Mouse (Mus musculus): ENCODE results near the gene Nfatc2ip. TPM values are rescaled to one million over a fixed set of nuclear protein-coding genes. Genes with fewer than 3 reads are reported as not detected.

Gene Nfatc2ip
- polyA plus RNA-seq, 1 experiment from 2014 or later, result 1.1 TPM

- 86% methylated on average over 9 of the region's 9 CpGs for WGBS
- H3K36me3 ChIP-seq (ENCODE audit: control insufficient read depth, insufficient read depth, low read length), result peaks cover 15% of the 10 kb centered on the region
Observed at GRCm38 (mm10) chr7:126373007-126373406, 23.5 kb downstream of the Nfatc2ip start.

GRCm38 (mm10) chr7:126369393-126369792, 27.1 kb downstream of the Nfatc2ip start, which contains the start of gene Lat:
Gene Lat (minus strand): TSS chr7:126369570.
- DNase-seq (ENCODE audit: low spot score) (no peak), ATAC-seq (ENCODE audit: low FRiP score, low TSS enrichment) (no peak)
- H3K9me3 ChIP-seq (ENCODE audit: control insufficient read depth, low read length), result no peaks in the 10 kb centered on the region
- no peak within 1 kb of the TSS for H3K9ac ChIP-seq (ENCODE audit: low read length)
- TF ChIP-seq EP300 (optimal IDR thresholded peaks at IDR 0.05), result no peak
- TF ChIP-seq CTCF (IDR thresholded peaks at IDR 0.05; ENCODE audit: low read depth), result no peak
- H3K27ac ChIP-seq (replicated peaks), result no peak within 1 kb of the TSS
- no peak within 1 kb of the TSS for H3K4me2 ChIP-seq (replicated peaks; ENCODE audit: low read depth)
- 63% methylated on average over 13 of the region's 13 CpGs for WGBS
- H3K36me3 ChIP-seq (ENCODE audit: control insufficient read depth, insufficient read depth, low read length), result peaks cover 15% of the 10 kb centered on the region
- H3K4me1 ChIP-seq (replicated peaks; ENCODE audit: control insufficient read depth, insufficient read depth), result no peaks in the 10 kb centered on the region
- H3K27me3 ChIP-seq (ENCODE audit: control insufficient read depth, insufficient read depth, low read length), result no peaks in the 10 kb centered on the region
- H3K4me3 ChIP-seq (ENCODE audit: low read depth, low read length), result no peak within 1 kb of the TSS

More at GRCm38 (mm10) chr7:126373007-126373406, 23.5 kb downstream of the Nfatc2ip start:
- Histone ChIP-seq H3K4me3 (ENCODE audit: low read depth, low read length) (no peak overlapping the region), H3K4me2 (replicated peaks; ENCODE audit: low read depth) (no peak overlapping the region), H3K9ac (ENCODE audit: low read length) (no peak overlapping the region), H3K9me3 (ENCODE audit: control insufficient read depth, low read length) (no peaks in the 10 kb centered on the region), H3K27me3 (ENCODE audit: control insufficient read depth, insufficient read depth, low read length) (no peaks in the 10 kb centered on the region), H3K27ac (replicated peaks) (no peak overlapping the region), H3K4me1 (replicated peaks; ENCODE audit: control insufficient read depth, insufficient read depth) (0 out of 2 replicates have a peak, but pooled peaks cover 4% of the 10 kb centered on the region)
- ATAC-seq (ENCODE audit: low FRiP score, low TSS enrichment) (no peak), DNase-seq (ENCODE audit: low spot score) (no peak)
- TF ChIP-seq EP300 (optimal IDR thresholded peaks at IDR 0.05), result no peak
- no peak for TF ChIP-seq CTCF (IDR thresholded peaks at IDR 0.05; ENCODE audit: low read depth)

- Histone ChIP-seq H3K27ac (replicated peaks) (no peak overlapping the region), H3K4me1 (replicated peaks; ENCODE audit: control insufficient read depth, insufficient read depth) (no peaks in the 10 kb centered on the region), H3K9ac (ENCODE audit: low read length) (no peak overlapping the region), H3K9me3 (ENCODE audit: control insufficient read depth, low read length) (no peaks in the 10 kb centered on the region), H3K36me3 (ENCODE audit: control insufficient read depth, insufficient read depth, low read length) (peaks cover 15% of the 10 kb centered on the region), H3K4me2 (replicated peaks; ENCODE audit: low read depth) (no peak overlapping the region), H3K27me3 (ENCODE audit: control insufficient read depth, insufficient read depth, low read length) (no peaks in the 10 kb centered on the region), H3K4me3 (ENCODE audit: low read depth, low read length) (no peak overlapping the region)
- TF ChIP-seq CTCF (IDR thresholded peaks at IDR 0.05; ENCODE audit: low read depth) (no peak), EP300 (optimal IDR thresholded peaks at IDR 0.05) (no peak)
- ATAC-seq (ENCODE audit: low FRiP score, low TSS enrichment), result no peak
- 87% methylated on average over 8 of the region's 8 CpGs for WGBS
- no peak for DNase-seq (ENCODE audit: low spot score)
Observed at GRCm38 (mm10) chr7:126368367-126368766, 28.2 kb downstream of the Nfatc2ip start.

GRCm38 (mm10) chr7:126367636-126368035, 28.9 kb downstream of the Nfatc2ip start:
- H3K4me1 ChIP-seq (replicated peaks; ENCODE audit: control insufficient read depth, insufficient read depth), result no peaks in the 10 kb centered on the region
- DNase-seq (ENCODE audit: low spot score) (no peak), ATAC-seq (ENCODE audit: low FRiP score, low TSS enrichment) (no peak)
- H3K27ac ChIP-seq (replicated peaks), result no peak overlapping the region
- H3K9me3 ChIP-seq (ENCODE audit: control insufficient read depth, low read length), result no peaks in the 10 kb centered on the region
- no peak overlapping the region for H3K4me3 ChIP-seq (ENCODE audit: low read depth, low read length)
- no peak overlapping the region for H3K9ac ChIP-seq (ENCODE audit: low read length)
- H3K4me2 ChIP-seq (replicated peaks; ENCODE audit: low read depth), result no peak overlapping the region
- H3K27me3 ChIP-seq (ENCODE audit: control insufficient read depth, insufficient read depth, low read length), result no peaks in the 10 kb centered on the region
- TF ChIP-seq EP300 (optimal IDR thresholded peaks at IDR 0.05) (no peak), CTCF (IDR thresholded peaks at IDR 0.05; ENCODE audit: low read depth) (no peak)
- 86% methylated on average over 10 of the region's 10 CpGs for WGBS
- peaks cover 11% of the 10 kb centered on the region for H3K36me3 ChIP-seq (ENCODE audit: control insufficient read depth, insufficient read depth, low read length)

- no peaks in the 10 kb centered on the region for H3K36me3 ChIP-seq (ENCODE audit: control insufficient read depth, insufficient read depth, low read length)
- H3K9me3 ChIP-seq (ENCODE audit: control insufficient read depth, low read length), result no peaks in the 10 kb centered on the region
- no peak overlapping the region for H3K4me3 ChIP-seq (ENCODE audit: low read depth, low read length)
- TF ChIP-seq CTCF (IDR thresholded peaks at IDR 0.05; ENCODE audit: low read depth) (no peak), EP300 (optimal IDR thresholded peaks at IDR 0.05) (no peak)
- H3K4me1 ChIP-seq (replicated peaks; ENCODE audit: control insufficient read depth, insufficient read depth), result no peaks in the 10 kb centered on the region
- ATAC-seq (ENCODE audit: low FRiP score, low TSS enrichment) (no peak), DNase-seq (ENCODE audit: low spot score) (no peak)
- no peak overlapping the region for H3K27ac ChIP-seq (replicated peaks)
- H3K4me2 ChIP-seq (replicated peaks; ENCODE audit: low read depth), result no peak overlapping the region
- H3K9ac ChIP-seq (ENCODE audit: low read length), result no peak overlapping the region
- WGBS, result 77% methylated on average over 6 of the region's 6 CpGs
- no peaks in the 10 kb centered on the region for H3K27me3 ChIP-seq (ENCODE audit: control insufficient read depth, insufficient read depth, low read length)
Observed at GRCm38 (mm10) chr7:126363038-126363437, 33.5 kb downstream of the Nfatc2ip start.

GRCm38 (mm10) chr7:126359049-126359448, 37.5 kb downstream of the Nfatc2ip start:
- no peak overlapping the region for H3K4me2 ChIP-seq (replicated peaks; ENCODE audit: low read depth)
- no peak for TF ChIP-seq CTCF (IDR thresholded peaks at IDR 0.05; ENCODE audit: low read depth)
- H3K4me1 ChIP-seq (replicated peaks; ENCODE audit: control insufficient read depth, insufficient read depth), result no peaks in the 10 kb centered on the region
- DNase-seq (ENCODE audit: low spot score), result no peak
- no peak overlapping the region for H3K9ac ChIP-seq (ENCODE audit: low read length)
- no peaks in the 10 kb centered on the region for H3K36me3 ChIP-seq (ENCODE audit: control insufficient read depth, insufficient read depth, low read length)
- ATAC-seq (ENCODE audit: low FRiP score, low TSS enrichment), result no peak
- H3K4me3 ChIP-seq (ENCODE audit: low read depth, low read length), result no peak overlapping the region
- WGBS, result 64% methylated on average over 13 of the region's 13 CpGs
- H3K27me3 ChIP-seq (ENCODE audit: control insufficient read depth, insufficient read depth, low read length), result no peaks in the 10 kb centered on the region
- no peaks in the 10 kb centered on the region for H3K9me3 ChIP-seq (ENCODE audit: control insufficient read depth, low read length)
- no peak overlapping the region for H3K27ac ChIP-seq (replicated peaks)

All from stomach, postnatal 0 days (tissue).